Mouse (Mus musculus) urinary bladder, postnatal 0 days (tissue): ENCODE results near the gene Srpk3. TPM values are rescaled to one million over a fixed set of nuclear protein-coding genes. Genes with fewer than 3 reads are reported as not detected.

Source experiments
- polyA plus RNA-seq: library from polyadenylated mRNA; unstranded; fragments of >200 nt; fragmentation: Nextera tagmentation; extraction: Ambion mirVana; gene quantifications from 2 replicates; pipeline ENCODE4 v1.2.1, GENCODE M21; 2015

Gene Srpk3
- polyA plus RNA-seq = 1.3 and 1.7 TPM in 2 replicates

GRCm38 (mm10) chrX:73774168-73774760, at the start of gene Srpk3:
Gene Srpk3, plus strand, starts transcription at chrX:73774405.

DNA sequence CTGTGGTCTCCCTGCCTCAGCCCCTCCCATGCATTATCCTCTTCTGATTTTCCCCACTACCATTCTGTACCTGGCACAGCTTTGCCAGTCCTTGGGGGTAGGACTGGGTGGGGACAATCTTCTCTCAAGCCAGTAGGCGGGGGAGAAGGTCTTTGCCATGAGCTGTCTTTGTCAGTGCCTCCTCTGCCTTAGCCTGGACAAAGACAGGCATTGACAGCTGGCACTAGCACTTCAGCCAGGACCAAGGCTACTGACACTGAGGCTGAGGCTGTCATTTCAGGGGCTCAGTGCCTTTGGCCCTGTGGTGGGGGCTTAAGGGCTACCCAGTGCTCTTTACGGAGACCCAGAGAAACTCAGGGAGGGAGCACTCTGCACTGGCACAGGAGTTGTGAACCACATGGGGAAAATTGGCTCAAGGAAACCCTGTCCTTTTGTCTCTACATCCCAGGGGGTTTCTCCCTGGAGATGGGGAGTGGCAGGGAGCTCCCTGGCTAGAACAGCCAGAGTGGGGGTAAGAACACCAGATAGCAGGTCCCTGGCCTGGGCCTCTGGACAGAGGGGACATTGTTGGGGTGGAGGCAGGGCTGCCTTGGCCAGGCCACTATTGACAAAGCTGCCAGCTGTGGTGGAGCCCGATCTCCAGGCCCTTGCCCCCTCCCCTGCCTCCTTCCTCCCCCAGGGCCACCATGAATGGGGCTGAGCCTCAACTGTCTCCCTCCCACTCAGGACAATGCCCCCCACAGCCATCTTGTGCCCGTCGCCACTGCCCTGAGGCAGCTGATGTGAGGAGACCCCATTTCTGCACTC, 17.7 kb upstream of the Srpk3 start, which contains the start of gene Plxnb3:
Gene Plxnb3 (plus strand): TSS at position 757 of the 807 bp plus-strand sequence.

GRCm38 (mm10) chrX:73786364-73787224, 12.4 kb downstream of the Srpk3 start, which contains the start of the genes Idh3g and Ssr4:
Gene Idh3g, minus strand, starts transcription at chrX:73786897.
Gene Ssr4, plus strand, starts transcription at chrX:73787028.

GRCm38 (mm10) chrX:73824185-73825151, 50.3 kb downstream of the Srpk3 start, which contains the start of gene Pdzd4:
Gene Pdzd4, minus strand, starts transcription at chrX:73824969.

Other genes with a start within 250 kb of the Srpk3 start
- 8.1 and 8.2 TPM in 2 replicates for gene Dusp9, start 135.0 kb upstream of the Srpk3 start, polyA plus RNA-seq
- gene Pnck, start 114.3 kb upstream of the Srpk3 start, polyA plus RNA-seq = 135 and 159 TPM in 2 replicates
- gene Slc6a8, start 101.3 kb upstream of the Srpk3 start, polyA plus RNA-seq = 7.3 and 9.2 TPM in 2 replicates
- gene Bcap31, start 58.2 kb upstream of the Srpk3 start, polyA plus RNA-seq = 248 and 249 TPM in 2 replicates
- gene Abcd1, start 57.8 kb upstream of the Srpk3 start, polyA plus RNA-seq = 14.5 and 18.4 TPM in 2 replicates
- 0.11 and 0.16 TPM in 2 replicates for gene Plxnb3, start 17.3 kb upstream of the Srpk3 start, polyA plus RNA-seq
- 146 and 154 TPM in 2 replicates for gene Idh3g, start 12.5 kb downstream of the Srpk3 start, polyA plus RNA-seq
- gene Ssr4, start 12.6 kb downstream of the Srpk3 start, polyA plus RNA-seq = 258 and 286 TPM in 2 replicates
- 0.34 and 0.37 TPM in 2 replicates for gene Pdzd4, start 50.6 kb downstream of the Srpk3 start, polyA plus RNA-seq
- 0.06 TPM in 1 of 2 replicates, not detected in the other for gene Avpr2, start 117.7 kb downstream of the Srpk3 start, polyA plus RNA-seq
- 4.1 and 5.6 TPM in 2 replicates for gene L1cam, start 121.7 kb downstream of the Srpk3 start, polyA plus RNA-seq
- 1.2 and 3.3 TPM in 2 replicates for gene Arhgap4, start 147.5 kb downstream of the Srpk3 start, polyA plus RNA-seq
- 87.1 and 94.9 TPM in 2 replicates for gene Naa10, start 147.5 kb downstream of the Srpk3 start, polyA plus RNA-seq
- gene Renbp, start 156.4 kb downstream of the Srpk3 start, polyA plus RNA-seq = 40.5 and 45.6 TPM in 2 replicates
- gene Hcfc1, start 192.0 kb downstream of the Srpk3 start, polyA plus RNA-seq = 17.5 and 18.5 TPM in 2 replicates
- gene Irak1, start 249.5 kb downstream of the Srpk3 start, polyA plus RNA-seq = 48.4 and 55.3 TPM in 2 replicates